Mouse (Mus musculus) MEL (cell line): Measurements from ENCODE around the gene Eef1akmt2. TPM values are rescaled to one million over a fixed set of nuclear protein-coding genes. Genes with fewer than 3 reads are reported as not detected.

Experiments used
- DNase-seq: peaks from one replicate; pipeline ENCODE4 v3.0.0; 2011; ENCODE audit warnings: low read depth, low spot score
- H3K27ac ChIP-seq: 2 replicates; pipeline ENCODE4 v1.5.1; 2012; ENCODE audit warnings: low read depth, mild to moderate bottlenecking, control low read depth, low read length, moderate library complexity; ENCODE audit not compliant: control insufficient read depth
- H3K27me3 ChIP-seq, 2 experiments: fragments of 150-350 bp in 1 of 2; sonication (generic) in 1 of 2; 2 replicates each; pipeline ENCODE4 v1.6.1; 2012; ENCODE audit warnings: low read length in 2 of 2, mild to moderate bottlenecking in 2 of 2, improper control_type of control experiment in 1 of 2, moderate library complexity in 1 of 2; ENCODE audit not compliant: insufficient read depth in 2 of 2, control insufficient read depth in 1 of 2
- H3K36me3 ChIP-seq, 2 experiments: 2 replicates each; pipeline ENCODE4 v1.6.1; 2012 to 2014; ENCODE audit warnings: low read length in 2 of 2, improper control_type of control experiment in 1 of 2, inconsistent platforms in 1 of 2, mild to moderate bottlenecking in 1 of 2; ENCODE audit not compliant: insufficient read depth in 2 of 2, control insufficient read depth in 1 of 2
- H3K4me1 ChIP-seq, 2 experiments: fragments of 150-350 bp in 1 of 2; sonication (generic) in 1 of 2; 2 replicates each; pipeline ENCODE4 v1.6.1; 2012; ENCODE audit warnings: low read length in 2 of 2, improper control_type of control experiment in 1 of 2, mild to moderate bottlenecking in 1 of 2; ENCODE audit not compliant: insufficient read depth in 2 of 2, control insufficient read depth in 1 of 2
- H3K4me3 ChIP-seq, 2 experiments: fragments of 150-350 bp in 1 of 2; sonication (generic) in 1 of 2; 2 replicates each; pipeline ENCODE4 v1.5.1; 2012; ENCODE audit warnings: low read depth in 2 of 2, low read length in 2 of 2, mild to moderate bottlenecking in 2 of 2, moderate library complexity in 2 of 2, control low read depth in 1 of 2, improper control_type of control experiment in 1 of 2; ENCODE audit not compliant: control insufficient read depth in 1 of 2, insufficient read depth in 1 of 2
- H3K79me2 ChIP-seq: 2 replicates; pipeline ENCODE4 v1.6.1; 2012; ENCODE audit warnings: mild to moderate bottlenecking, low read length, moderate library complexity; ENCODE audit not compliant: control insufficient read depth, poor library complexity, insufficient read depth
- H3K9ac ChIP-seq: 2 replicates; pipeline ENCODE4 v1.6.1; 2012; ENCODE audit warnings: low read depth, mild to moderate bottlenecking, control low read depth, low read length, moderate library complexity; ENCODE audit not compliant: control insufficient read depth, poor library complexity, severe bottlenecking
- H3K9me3 ChIP-seq: fragments of 150-350 bp; sonication (generic); replicated peaks from 2 replicates; pipeline ENCODE4 v1.6.1; 2012; ENCODE audit warnings: mild to moderate bottlenecking, low read length, improper control_type of control experiment, moderate library complexity; ENCODE audit not compliant: insufficient read depth
- BHLHE40 ChIP-seq: IDR thresholded peaks from 2 replicates; pipeline ENCODE4 v1.6.1; 2012; ENCODE audit warnings: low read depth, mild to moderate bottlenecking, inconsistent platforms, low read length, improper control_type of control experiment, borderline replicate concordance
- CHD1 ChIP-seq: IDR thresholded peaks from 2 replicates; pipeline ENCODE4 v1.6.1; 2012; ENCODE audit warnings: low read depth, mild to moderate bottlenecking, inconsistent platforms, low read length, improper control_type of control experiment
- CTCF ChIP-seq, 3 experiments: IDR thresholded peaks in 2 of 3; conservative IDR thresholded peaks in 1 of 3; 2 replicates each; pipeline ENCODE4 v1.5.1; 2011 to 2012; ENCODE audit warnings: low read length in 3 of 3, low read depth in 2 of 3, mild to moderate bottlenecking in 2 of 3, improper control_type of control experiment in 1 of 3, inconsistent platforms in 1 of 3, mixed read lengths in 1 of 3, moderate library complexity in 1 of 3; ENCODE audit not compliant: control insufficient read depth in 1 of 3, insufficient read depth in 1 of 3, poor library complexity in 1 of 3, severe bottlenecking in 1 of 3
- EP300 ChIP-seq, 2 experiments: IDR thresholded peaks; 2 replicates each; pipeline ENCODE4 v1.6.1; 2011; ENCODE audit warnings: improper control_type of control experiment in 2 of 2, low read length in 2 of 2, low read depth in 1 of 2, mild to moderate bottlenecking in 1 of 2
- ETS1 ChIP-seq: IDR thresholded peaks from 2 replicates; pipeline ENCODE4 v1.6.1; 2012; ENCODE audit warnings: low read depth, mild to moderate bottlenecking, inconsistent platforms, low read length, improper control_type of control experiment, moderate library complexity
- GATA1 ChIP-seq: IDR thresholded peaks from 2 replicates; pipeline ENCODE4 v1.6.1; 2011; ENCODE audit warnings: low read depth, low read length, improper control_type of control experiment
- MEF2A ChIP-seq: IDR thresholded peaks from 2 replicates; pipeline ENCODE4 v1.6.1; 2014; ENCODE audit warnings: low read depth, mild to moderate bottlenecking, inconsistent platforms, low read length, improper control_type of control experiment; ENCODE audit not compliant: poor library complexity, insufficient replicate concordance, severe bottlenecking; ENCODE audit errors: extremely low read depth
- POLR2A ChIP-seq, 2 experiments: IDR thresholded peaks; 2 replicates each; pipeline ENCODE4 v1.6.1; 2011 to 2012; ENCODE audit warnings: low read length in 2 of 2, mild to moderate bottlenecking in 2 of 2, control low read depth in 1 of 2, improper control_type of control experiment in 1 of 2, low read depth in 1 of 2, moderate library complexity in 1 of 2; ENCODE audit not compliant: control insufficient read depth in 1 of 2, insufficient read depth in 1 of 2, poor library complexity in 1 of 2
- RAD21 ChIP-seq: IDR thresholded peaks from 2 replicates; pipeline ENCODE4 v1.6.1; 2011; ENCODE audit warnings: mild to moderate bottlenecking, low read depth, low read length, improper control_type of control experiment
- RCOR1 ChIP-seq: IDR thresholded peaks from 2 replicates; pipeline ENCODE4 v1.6.1; 2012; ENCODE audit warnings: low read depth, mild to moderate bottlenecking, inconsistent platforms, low read length, improper control_type of control experiment
- TAL1 ChIP-seq: IDR thresholded peaks from 2 replicates; pipeline ENCODE4 v1.6.1; 2012; ENCODE audit warnings: mild to moderate bottlenecking, inconsistent platforms, low read length, moderate library complexity, mixed read lengths
- TCF12 ChIP-seq: IDR thresholded peaks from 2 replicates; pipeline ENCODE4 v1.6.1; 2014; ENCODE audit warnings: low read depth, mild to moderate bottlenecking, inconsistent platforms, low read length, improper control_type of control experiment, moderate library complexity
- ZKSCAN1 ChIP-seq: IDR thresholded peaks from 2 replicates; pipeline ENCODE4 v1.6.1; 2012; ENCODE audit warnings: low read depth, mild to moderate bottlenecking, inconsistent platforms, low read length, improper control_type of control experiment, moderate library complexity
- polyA plus RNA-seq, 2 experiments: library from polyadenylated mRNA; stranded (reverse) in 1 of 2; unstranded in 1 of 2; fragments of >175 nt in 1 of 2; fragments of >200 nt in 1 of 2; gene quantifications; 2 replicates each; pipeline versions ENCODE4 v1.2.1 to v1.2.4; 2012; ENCODE audit warnings: low replicate concordance in 2 of 2, low read depth in 1 of 2; ENCODE audit not compliant: insufficient read length in 2 of 2, insufficient read depth in 1 of 2, missing spikeins in 1 of 2
- total RNA-seq: library from RNA; depleted of rRNA; stranded (reverse); fragments of 300-350 nt; gene quantifications from 2 replicates; pipeline ENCODE4 v1.2.3, GENCODE M21; 2012

Gene Eef1akmt2
- total and polyA plus RNA-seq, 3 experiments: 26.9 to 330 (median 27.0) TPM

DNA sequence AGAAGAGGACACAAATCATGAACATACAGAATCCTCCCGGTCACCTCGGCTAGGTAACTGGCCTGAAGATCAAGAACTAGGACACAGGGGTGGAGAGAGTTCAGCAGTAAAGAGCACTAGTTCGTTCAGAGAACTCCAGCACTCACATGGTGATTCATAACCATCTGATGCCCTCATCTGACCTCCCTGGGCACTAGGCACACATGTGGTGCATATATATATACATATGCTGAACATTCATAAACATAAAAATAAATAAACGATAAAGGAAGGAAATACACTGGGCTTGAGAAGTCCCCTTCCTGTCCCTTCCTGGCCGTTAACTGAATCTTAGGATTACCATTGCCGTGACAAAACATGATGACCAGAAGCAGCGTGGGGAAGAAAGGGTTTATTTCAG, 40.3 kb upstream of the Eef1akmt2 start:
- no peak for DNase-seq
- Histone ChIP-seq H3K4me1 (peaks cover 10 to 14% of the 10 kb centered on the region in 2 experiments), H3K27me3 (no peaks in the 10 kb centered on the region), H3K27ac (no peak overlapping the region), H3K36me3 (peaks cover 0 to 7% of the 10 kb centered on the region in 2 experiments; a peak in 2 of 4 replicates), H3K4me3 (no peak overlapping the region), H3K9ac (no peak overlapping the region), H3K79me2 (no peaks in the 10 kb centered on the region), H3K9me3 (no peaks in the 10 kb centered on the region)
- TF ChIP-seq GATA1 (no peak), ETS1 (no peak), ZKSCAN1 (no peak), BHLHE40 (no peak)

- H3K9me3 ChIP-seq: no peaks in the 10 kb centered on the region
- no peak overlapping the region for H3K27ac ChIP-seq
- no peaks in the 10 kb centered on the region for H3K27me3 ChIP-seq
- H3K4me1 ChIP-seq: peaks cover 11 to 19% of the 10 kb centered on the region in 2 experiments
- TF ChIP-seq TAL1: peak; percentile 21; the same call in 1 of the 2 replicates
- TF ChIP-seq EP300 (IDR thresholded peaks at IDR 0.05; ENCODE audit: low read depth in 1 of 2, low read length in 2 of 2): peak in 1 of 2 experiments; percentile 61; a peak in 2 of 4 replicates
- TF ChIP-seq ZKSCAN1: no peak
- TF ChIP-seq TCF12: peak; percentile 50; the same call in 1 of the 2 replicates
- TF ChIP-seq MEF2A: no peak
- no peak for TF ChIP-seq BHLHE40
- no peak overlapping the region for H3K9ac ChIP-seq
- peaks cover 0 to 9% of the 10 kb centered on the region in 2 experiments; a peak in 2 of 4 replicates for H3K36me3 ChIP-seq
- H3K4me3 ChIP-seq: no peak overlapping the region
- no peaks in the 10 kb centered on the region for H3K79me2 ChIP-seq
- no peak for DNase-seq
Observed at GRCm38 (mm10) chr7:132892311-132892661, 39.8 kb upstream of the Eef1akmt2 start.

DNA sequence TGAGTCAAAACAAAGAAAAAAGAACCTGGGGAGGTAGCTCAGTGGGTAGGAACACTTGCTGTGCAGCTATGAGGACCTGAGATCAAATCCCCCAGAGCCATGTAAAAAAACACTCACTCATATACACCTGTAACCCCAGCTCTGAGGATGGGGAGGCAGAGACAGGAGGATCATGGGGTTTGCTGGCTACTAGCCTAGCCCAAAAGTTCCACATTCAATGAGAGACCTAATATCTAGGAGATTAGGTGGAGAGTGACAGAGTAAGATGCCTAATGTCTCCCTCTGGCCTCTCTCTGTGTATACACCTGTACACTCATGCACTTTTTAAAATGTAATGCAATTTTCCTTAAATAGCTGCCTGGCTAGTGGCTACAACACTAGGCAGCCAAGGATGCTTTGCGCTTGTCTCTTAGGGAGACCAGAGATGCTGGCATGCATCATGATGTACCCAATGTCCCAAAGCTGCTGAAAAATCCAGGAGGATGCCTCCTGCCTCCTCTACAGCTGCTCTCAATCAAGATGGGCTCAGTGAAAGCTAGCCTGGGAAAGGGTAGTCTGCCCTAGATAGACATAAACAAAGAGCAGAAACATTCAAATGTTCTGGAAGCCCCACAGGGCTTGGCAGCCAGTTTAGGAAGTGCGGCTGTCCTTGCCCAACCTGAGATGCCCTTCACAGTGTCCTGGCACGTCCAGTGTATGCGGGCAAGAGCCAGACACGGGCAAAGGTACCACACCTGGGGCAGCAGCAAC, 39.3 kb upstream of the Eef1akmt2 start:
- no peaks in the 10 kb centered on the region for H3K79me2 ChIP-seq
- H3K9ac ChIP-seq: no peak overlapping the region
- no peak overlapping the region for H3K4me3 ChIP-seq
- no peak overlapping the region for H3K27ac ChIP-seq
- no peak for TF ChIP-seq CHD1
- no peak for TF ChIP-seq POLR2A (IDR thresholded peaks at IDR 0.05; ENCODE audit: control insufficient read depth in 1 of 2, insufficient read depth in 1 of 2, low read depth in 1 of 2, low read length in 2 of 2, poor library complexity in 1 of 2)
- TF ChIP-seq RCOR1: no peak
- TF ChIP-seq CTCF (IDR thresholded peaks at IDR 0.05 in 2 of 3, conservative IDR thresholded peaks at IDR 0.05 in 1 of 3; ENCODE audit: control insufficient read depth in 1 of 3, insufficient read depth in 1 of 3, low read depth in 2 of 3, low read length in 3 of 3, poor library complexity in 1 of 3, severe bottlenecking in 1 of 3): no peak
- TF ChIP-seq RAD21: no peak
- TF ChIP-seq, all 39 proteins: peak for 0
- no peak for DNase-seq
- Histone ChIP-seq H3K9me3 (no peaks in the 10 kb centered on the region), H3K27me3 (no peaks in the 10 kb centered on the region), H3K4me1 (peaks cover 11 to 19% of the 10 kb centered on the region in 2 experiments), H3K36me3 (peaks cover 0 to 9% of the 10 kb centered on the region in 2 experiments; a peak in 2 of 4 replicates)
